16 mouse cellular contexts compared by ENCODE assay signal in genomic region chr9:79823856-79824255, GRCm38 (mm10).
"Had no signal": no experiment of that assay in that cellular context is flagged by ENCODE, and none has a peak within 500 bp of the region (broad histone marks: within the 10 kb centered on the region; RNA-seq: fewer than 3 reads in every experiment).

No protein-coding gene starts in this region.

- H3K36me3 ChIP-seq: kidney, embryonic 15.5 days; liver, embryonic 13.5 days; stomach, embryonic 15.5 days had no signal

- H3K4me1 ChIP-seq: kidney, embryonic 15.5 days; liver, embryonic 13.5 days; neural tube, embryonic 13.5 days; stomach, embryonic 15.5 days had no signal

- H3K9me3 ChIP-seq: kidney, embryonic 15.5 days; liver, embryonic 13.5 days; neural tube, embryonic 13.5 days; stomach, embryonic 15.5 days had no signal

- H3K27ac ChIP-seq: kidney, embryonic 15.5 days; left cerebral cortex, adult 2 months; liver, embryonic 13.5 days; neural tube, embryonic 13.5 days; stomach, embryonic 15.5 days had no signal

- H3K4me2 ChIP-seq: kidney, embryonic 15.5 days; liver, embryonic 13.5 days; neural tube, embryonic 13.5 days; stomach, embryonic 15.5 days had no signal

- H3K9ac ChIP-seq: kidney, embryonic 15.5 days; liver, embryonic 13.5 days; neural tube, embryonic 13.5 days; stomach, embryonic 15.5 days had no signal

- H3K4me3 ChIP-seq: kidney, embryonic 15.5 days; left cerebral cortex, adult 2 months; liver, embryonic 13.5 days; neural tube, embryonic 13.5 days; stomach, embryonic 15.5 days had no signal

- H3K27me3 ChIP-seq: kidney, embryonic 15.5 days; liver, embryonic 13.5 days; neural tube, embryonic 13.5 days; stomach, embryonic 15.5 days had no signal

- DNase-seq: kidney, adult 11 months; kidney, adult 8-10 months; kidney, postnatal 10 days; kidney, postnatal 36 days; layer of hippocampus, postnatal 36 days; liver, embryonic 13.5 days; lung, adult 2 months; lung, postnatal 14 days; lung, postnatal 4 days; right cerebral cortex, postnatal 25 days; spleen, adult 18-20 months; thymus, postnatal 25 days had no signal
